Mouse (Mus musculus): ENCODE data around the gene Nudcd3. TPM values are rescaled to one million over a fixed set of nuclear protein-coding genes. Genes with fewer than 3 reads are reported as not detected.

Gene Nudcd3
- total RNA-seq, 2 experiments from 2014 or later: 59.3 to 59.6 TPM

DNA sequence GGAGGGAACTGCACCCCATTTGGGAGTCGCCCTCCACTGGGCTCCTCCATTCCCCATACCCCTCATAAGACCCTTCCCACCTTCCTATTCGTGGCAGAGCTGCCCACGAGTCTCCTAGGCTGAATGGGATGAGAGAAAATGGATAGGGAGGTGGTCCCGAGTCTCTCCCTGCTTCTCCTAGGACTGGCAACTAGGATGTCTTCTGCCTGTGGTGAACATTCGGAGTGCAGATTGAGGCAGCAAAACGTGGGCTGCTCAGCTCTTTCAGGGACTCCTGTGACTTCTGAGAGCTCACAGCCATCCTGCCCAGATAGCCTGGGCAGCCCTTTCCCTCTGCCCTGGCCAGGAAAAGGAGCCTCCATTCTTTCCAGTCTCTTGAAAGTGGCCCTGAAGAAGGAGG lies 134.0 kb downstream of the Nudcd3 start, which contains the start of gene Camk2b:
Gene Camk2b (minus strand): TSS at position 187 of the 400 bp plus-strand sequence.
- DNase-seq (ENCODE audit: low spot score): no peak
- intact Hi-C loops (cut with DNase I): no loop called here

DNA sequence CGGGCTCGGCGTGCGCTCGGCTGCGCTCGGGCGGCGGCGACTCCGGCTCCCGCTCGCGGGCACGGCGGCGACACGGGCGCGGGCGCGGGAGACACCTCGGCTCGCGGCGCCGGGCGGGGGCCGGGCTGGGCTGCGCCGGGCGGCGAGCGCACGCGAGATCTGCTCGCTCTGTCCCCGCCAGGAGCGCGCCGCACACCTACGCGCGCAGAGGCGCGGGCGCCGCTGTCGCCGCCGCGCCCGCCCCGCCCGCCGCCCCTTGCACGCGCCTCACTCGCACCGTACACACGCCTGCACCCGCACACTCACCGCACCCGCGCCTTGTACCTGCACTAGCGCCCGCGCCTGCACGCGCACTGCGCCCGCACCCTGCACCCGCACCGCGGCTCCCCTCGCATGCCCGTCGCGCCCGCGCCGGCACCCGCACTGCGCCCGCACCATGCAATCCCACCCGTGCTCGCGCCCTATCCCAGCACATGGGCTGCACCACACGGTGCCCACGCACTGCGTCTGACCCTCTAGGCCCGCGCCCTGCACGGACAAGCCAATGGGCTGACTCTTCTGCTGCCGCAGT lies 134.6 kb downstream of the Nudcd3 start:
- intact Hi-C loops (cut with DNase I): no loop called here
- no peak for DNase-seq (ENCODE audit: low spot score)

DNA sequence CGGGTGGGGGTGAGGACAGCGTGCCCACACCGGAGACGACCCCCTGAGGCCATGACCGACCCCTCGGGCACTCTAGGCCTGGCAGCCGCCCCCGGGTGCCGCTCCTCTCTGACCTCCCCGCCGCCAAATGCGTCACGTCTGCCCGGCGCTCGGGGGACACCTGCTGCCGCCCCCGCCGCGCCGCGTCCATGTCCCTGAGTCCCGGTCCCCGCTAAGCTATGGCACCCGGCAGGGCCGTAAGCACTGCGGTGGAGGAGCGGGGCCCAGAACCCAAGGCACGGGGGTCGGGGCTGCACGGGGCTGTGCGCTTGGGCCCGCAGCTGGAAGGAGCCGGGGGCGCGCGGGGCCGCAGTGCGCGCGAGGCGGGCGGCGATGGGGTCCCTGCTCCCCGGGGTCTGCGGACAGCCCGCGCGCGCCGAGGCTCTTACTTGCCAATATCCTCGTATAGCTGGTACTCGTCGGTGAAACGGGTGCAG lies 135.1 kb downstream of the Nudcd3 start:
- intact Hi-C loops (cut with DNase I): no loop called here
- no peak for DNase-seq (ENCODE audit: low spot score)

GRCm38 (mm10) chr11:6064215-6065045 lies 135.8 kb downstream of the Nudcd3 start:
- no peak for DNase-seq (ENCODE audit: low spot score)
- intact Hi-C loops (cut with DNase I): no loop called here

- no peak for DNase-seq (ENCODE audit: low spot score)
- intact Hi-C loops (cut with DNase I): no loop called here
These were observed 136.6 kb downstream of the Nudcd3 start for GRCm38 (mm10) chr11:6063501-6064214.

DNA sequence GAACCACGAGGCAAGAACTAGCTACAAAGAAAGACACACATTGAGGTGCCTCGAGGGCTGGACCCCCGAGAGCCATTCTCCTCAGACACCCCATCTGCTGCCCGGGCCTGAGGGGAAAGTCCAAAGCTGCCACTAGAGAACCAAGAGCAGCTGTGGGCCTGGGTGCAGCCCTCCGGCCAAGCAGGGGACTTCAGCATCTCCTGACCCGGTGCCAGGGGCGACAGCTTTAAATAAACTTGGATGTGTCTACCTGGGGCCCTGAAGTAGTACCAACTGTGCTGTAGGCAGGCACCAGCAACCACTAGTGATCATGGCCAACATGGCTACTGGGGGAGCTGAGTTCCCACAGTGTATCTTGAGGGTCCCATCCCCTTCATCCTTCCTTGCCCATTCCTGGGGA lies 137.2 kb downstream of the Nudcd3 start:
- intact Hi-C loops (cut with DNase I): no loop called here
- no peak for DNase-seq (ENCODE audit: low spot score)

- intact Hi-C loops (cut with DNase I): no loop called here
- DNase-seq (ENCODE audit: low spot score): no peak
These were observed 137.9 kb downstream of the Nudcd3 start for GRCm38 (mm10) chr11:6062329-6062728.

GRCm38 (mm10) chr11:6061891-6062290 lies 138.3 kb downstream of the Nudcd3 start:
- DNase-seq (ENCODE audit: low spot score): no peak
- intact Hi-C loops (cut with DNase I): no loop called here

GRCm38 (mm10) chr11:6059162-6059561 lies 141.1 kb downstream of the Nudcd3 start:
- DNase-seq (ENCODE audit: low spot score): no peak
- intact Hi-C loops (cut with DNase I): no loop called here

Other genes starting within 250 kb of the Nudcd3 start
- gene Ykt6, start 244.7 kb downstream of the Nudcd3 start, total RNA-seq (2021): 10 to 100 TPM; 60.9 to 64.9 TPM
- 1 to 10 TPM; 6.2 to 6.5 TPM for gene Camk2b, start 134.1 kb downstream of the Nudcd3 start, total RNA-seq (2021)
- under 1 TPM in 1 of 2 experiments, not detected in 1; 0.17 TPM for gene A730071L15Rik, start 386 bp downstream of the Nudcd3 start, total RNA-seq (2021)
- gene Npc1l1, start 29.7 kb upstream of the Nudcd3 start, total RNA-seq (2021): not detected
- gene Ddx56, start 67.4 kb upstream of the Nudcd3 start, total RNA-seq (2021): 10 to 100 TPM; 22.5 to 23.8 TPM
- 10 to 100 TPM; 76.6 to 89.2 TPM for gene Tmed4, start 74.5 kb upstream of the Nudcd3 start, total RNA-seq (2021)
- gene Ogdh, start 91.2 kb upstream of the Nudcd3 start, total RNA-seq (2021): 1,000 to 10,000 TPM; 1,619 to 1,687 TPM
- gene Zmiz2, start 188.7 kb upstream of the Nudcd3 start, total RNA-seq (2021): 10 to 100 TPM; 38.5 to 39.0 TPM
- gene Ppia, start 215.0 kb upstream of the Nudcd3 start, total RNA-seq (2021): 100 to 1,000 TPM; 316 to 357 TPM
- gene H2afv, start 244.0 kb upstream of the Nudcd3 start, total RNA-seq (2021): 10 to 100 TPM; 67.7 to 69.4 TPM